Mouse (Mus musculus): ENCODE measurements at regions not wholly inside any gene's neighbourhood (a gene's known extent, or its start where the extent isn't known, plus 50 kb on each side); places are given as distances from the start of the nearest gene placed in this dataset.

- DNase-seq = no peak
Observed at GRCm38 (mm10) chr6:60217840-60218239, 611.8 kb downstream of the Snca start.

GRCm38 (mm10) chr6:60201548-60201947, 628.1 kb downstream of the Snca start:
- DNase-seq = peak; percentile 6 to 30

All from cerebellum, postnatal 14 days (tissue).